Mouse (Mus musculus): ENCODE results near the gene Dgka.

- TF ChIP-seq CTCF (IDR thresholded peaks at IDR 0.05; ENCODE audit: borderline replicate concordance, insufficient read depth, low read length) (no peak), POLR2A (IDR thresholded peaks at IDR 0.05; ENCODE audit: low read depth, low read length) (peak; percentile 42; the same call in 1 of the 2 replicates)
Observed at GRCm38 (mm10) chr10:128744680-128745601, at the start of gene Dgka.
